ENCODE assay signal across 8 mouse cellular contexts in the genomic region with DNA sequence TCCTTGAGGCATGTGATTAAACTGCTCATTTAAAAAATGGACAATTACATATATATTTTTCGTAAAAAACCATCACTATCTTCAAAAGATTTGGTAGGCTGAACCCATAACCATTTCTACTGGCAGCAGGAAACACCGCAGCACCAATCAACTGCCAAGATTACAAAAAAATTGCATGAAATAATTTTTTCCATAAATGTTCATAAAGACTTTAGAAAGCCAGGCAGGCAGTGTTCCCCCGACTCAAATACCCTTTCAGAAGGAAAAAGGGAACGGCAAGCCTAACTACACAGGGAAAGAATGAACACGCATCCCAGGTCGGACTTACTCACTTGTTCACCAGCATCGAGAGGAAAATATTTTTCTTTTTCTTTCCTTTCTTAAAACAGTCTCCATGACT. TPM values are rescaled to one million over a fixed set of nuclear protein-coding genes. Genes with fewer than 3 reads are reported as not detected.
DNase-seq lines count a peak whose midpoint lies in the region; ATAC-seq lines count a peak whose summit lies in the region.

No protein-coding gene starts in this region.

- H3K4me2 ChIP-seq in lung, embryonic 16.5 days (ENCODE audit: low read depth, low read length), result peak overlapping the region; percentile 68
- H3K4me2 ChIP-seq in intestine, embryonic 15.5 days (replicated peaks), result peak overlapping the region; percentile 55
- H3K4me2 ChIP-seq in neural tube, embryonic 15.5 days, result peak overlapping the region; percentile 85

- no peaks in the 10 kb centered on the region for H3K9me3 ChIP-seq in lung, embryonic 16.5 days (ENCODE audit: control insufficient read depth, low read length)
- H3K9me3 ChIP-seq in intestine, embryonic 15.5 days, result no peaks in the 10 kb centered on the region
- H3K9me3 ChIP-seq in neural tube, embryonic 15.5 days (replicated peaks), result no peaks in the 10 kb centered on the region

- peak overlapping the region; percentile 74 for H3K4me3 ChIP-seq in lung, embryonic 16.5 days (ENCODE audit: low read length)
- peak overlapping the region; percentile 55 for H3K4me3 ChIP-seq in intestine, embryonic 15.5 days (replicated peaks)
- H3K4me3 ChIP-seq in neural tube, embryonic 15.5 days (replicated peaks), result peak overlapping the region; percentile 55

- H3K9ac ChIP-seq in lung, embryonic 16.5 days (ENCODE audit: low read length), result peak overlapping the region; percentile 69
- peak overlapping the region; percentile 49 for H3K9ac ChIP-seq in intestine, embryonic 15.5 days
- H3K9ac ChIP-seq in neural tube, embryonic 15.5 days (replicated peaks), result 0 out of 2 replicates have a peak overlapping the region, but pooled peaks have one; percentile 37

- peaks cover 6% of the 10 kb centered on the region for H3K36me3 ChIP-seq in lung, embryonic 16.5 days (ENCODE audit: control insufficient read depth, insufficient read depth, low read length)
- peaks cover 9% of the 10 kb centered on the region; the same call in 1 of the 2 replicates for H3K36me3 ChIP-seq in intestine, embryonic 15.5 days
- H3K36me3 ChIP-seq in neural tube, embryonic 15.5 days, result peaks cover 9% of the 10 kb centered on the region

- no peaks in the 10 kb centered on the region for H3K27me3 ChIP-seq in lung, embryonic 16.5 days (ENCODE audit: control insufficient read depth, insufficient read depth, low read depth, low read length)
- H3K27me3 ChIP-seq in intestine, embryonic 15.5 days (replicated peaks), result no peaks in the 10 kb centered on the region
- H3K27me3 ChIP-seq in neural tube, embryonic 15.5 days (replicated peaks), result peaks cover 7% of the 10 kb centered on the region; the same call in 1 of the 2 replicates

- no peak for DNase-seq in lung, postnatal 14 days
- DNase-seq in embryo, embryonic 10.5 days (ENCODE audit: low spot score), result peak; percentile 44
- no peak for DNase-seq in ovary, postnatal 10 days (ENCODE audit: low spot score)
- no peak for DNase-seq in layer of hippocampus, adult 18-20 months (ENCODE audit: low spot score in 2 of 2)
- no peak for DNase-seq in kidney, adult 8-10 months

- ATAC-seq in lung, embryonic 16.5 days (ENCODE audit: low read depth), result no peak
- ATAC-seq in intestine, embryonic 15.5 days, result no peak
- ATAC-seq in neural tube, embryonic 15.5 days (ENCODE audit: low FRiP score), result no peak

- peaks cover 8% of the 10 kb centered on the region for H3K4me1 ChIP-seq in lung, embryonic 16.5 days (replicated peaks; ENCODE audit: control insufficient read depth, insufficient read depth, low read length)
- no peaks in the 10 kb centered on the region for H3K4me1 ChIP-seq in intestine, embryonic 15.5 days (replicated peaks)
- 0 out of 2 replicates have a peak, but pooled peaks cover 4% of the 10 kb centered on the region for H3K4me1 ChIP-seq in neural tube, embryonic 15.5 days

- H3K27ac ChIP-seq in lung, embryonic 16.5 days (ENCODE audit: low read length), result no peak overlapping the region
- peak overlapping the region; percentile 69 for H3K27ac ChIP-seq in intestine, embryonic 15.5 days
- H3K27ac ChIP-seq in neural tube, embryonic 15.5 days (replicated peaks), result no peak overlapping the region

- 3% methylated on average over 7 of the region's 7 CpGs for WGBS in lung, embryonic 16.5 days
- WGBS in intestine, embryonic 15.5 days, result 7% methylated on average over 7 of the region's 7 CpGs
- 26% methylated on average over 7 of the region's 7 CpGs for WGBS in neural tube, embryonic 15.5 days

RNA-seq across cellular contexts. Expression of a gene that starts 25.4 kb away (rescaled TPM):
- polyA plus RNA-seq in lung, embryonic 16.5 days (2015; fragmentation: Nextera tagmentation; extraction: Ambion mirVana), result 100 and 104 TPM in 2 replicates
- polyA plus RNA-seq in intestine, embryonic 15.5 days (2015; fragmentation: Nextera tagmentation; extraction: Ambion mirVana), result 124 and 131 TPM in 2 replicates
- 11.7 and 27.1 TPM in 2 replicates for polyA plus RNA-seq in neural tube, embryonic 15.5 days (2015; fragmentation: Nextera tagmentation; extraction: Ambion mirVana)
- total RNA-seq in layer of hippocampus, adult 18-20 months (2021), result 10 to 100 TPM; 32.8 to 41.4 TPM

RNA-seq across cellular contexts. Expression of a gene that starts 25.5 kb away (rescaled TPM):
- polyA plus RNA-seq in lung, embryonic 16.5 days (2015; fragmentation: Nextera tagmentation; extraction: Ambion mirVana), result not detected in 2 replicates
- 31.1 and 36.0 TPM in 2 replicates for polyA plus RNA-seq in intestine, embryonic 15.5 days (2015; fragmentation: Nextera tagmentation; extraction: Ambion mirVana)
- 0.54 TPM in 1 of 2 replicates, not detected in the other for polyA plus RNA-seq in neural tube, embryonic 15.5 days (2015; fragmentation: Nextera tagmentation; extraction: Ambion mirVana)
- not detected for total RNA-seq in layer of hippocampus, adult 18-20 months (2021)

RNA-seq across cellular contexts. Expression of a gene that starts 38.6 kb away (rescaled TPM):
- polyA plus RNA-seq in lung, embryonic 16.5 days (2015; fragmentation: Nextera tagmentation; extraction: Ambion mirVana), result not detected in 2 replicates
- polyA plus RNA-seq in intestine, embryonic 15.5 days (2015; fragmentation: Nextera tagmentation; extraction: Ambion mirVana), result not detected in 2 replicates
- polyA plus RNA-seq in neural tube, embryonic 15.5 days (2015; fragmentation: Nextera tagmentation; extraction: Ambion mirVana), result not detected in 2 replicates
- total RNA-seq in layer of hippocampus, adult 18-20 months (2021), result not detected

RNA-seq across cellular contexts. Expression of a gene that starts 52.5 kb away (rescaled TPM):
- polyA plus RNA-seq in lung, embryonic 16.5 days (2015; fragmentation: Nextera tagmentation; extraction: Ambion mirVana), result not detected in 2 replicates
- polyA plus RNA-seq in intestine, embryonic 15.5 days (2015; fragmentation: Nextera tagmentation; extraction: Ambion mirVana), result 0.25 and 0.44 TPM in 2 replicates
- not detected in 2 replicates for polyA plus RNA-seq in neural tube, embryonic 15.5 days (2015; fragmentation: Nextera tagmentation; extraction: Ambion mirVana)
- not detected for total RNA-seq in layer of hippocampus, adult 18-20 months (2021)

RNA-seq across cellular contexts. Expression of a gene that starts 55.0 kb away (rescaled TPM):
- polyA plus RNA-seq in lung, embryonic 16.5 days (2015; fragmentation: Nextera tagmentation; extraction: Ambion mirVana), result 6.2 TPM in 1 of 2 replicates, not detected in the other
- polyA plus RNA-seq in intestine, embryonic 15.5 days (2015; fragmentation: Nextera tagmentation; extraction: Ambion mirVana), result not detected in 2 replicates
- 0.17 and 0.27 TPM in 2 replicates for polyA plus RNA-seq in neural tube, embryonic 15.5 days (2015; fragmentation: Nextera tagmentation; extraction: Ambion mirVana)
- total RNA-seq in layer of hippocampus, adult 18-20 months (2021), result not detected

Comparison
In these comparisons a context has a peak if more than half of its experiments do, and no peak if none do; other contexts are left out.
1. RNA of a gene that starts 25.5 kb away (polyA plus RNA-seq): 31.1 to 36.0 TPM in intestine, embryonic 15.5 days; not detected in lung, embryonic 16.5 days and 0.54 TPM in neural tube, embryonic 15.5 days; every median in the first group is over 10 times any median in the second.
2. Peak in every context shown above with its lines, with median percentiles within 50 percentile points of each other: H3K4me2 ChIP-seq, H3K4me3 ChIP-seq and H3K9ac ChIP-seq.